Mouse (Mus musculus): ENCODE data around the gene Mlana. TPM values are rescaled to one million over a fixed set of nuclear protein-coding genes. Genes with fewer than 3 reads are reported as not detected.

Mlana gene
- polyA plus RNA-seq, 1 experiment = not detected

GRCm38 (mm10) chr19:29709461-29709860 is 11.8 kb downstream of the Mlana start:
- H3K4me3 ChIP-seq (ENCODE audit: insufficient read depth, low read depth, low read length) = no peak overlapping the region
- TF ChIP-seq CTCF (IDR thresholded peaks at IDR 0.05; ENCODE audit: insufficient read depth, low read depth, low read length) (no peak), POLR2A (IDR thresholded peaks at IDR 0.05; ENCODE audit: insufficient read depth, low read depth, low read length) (no peak)

GRCm38 (mm10) chr19:29713451-29713850 is 15.8 kb downstream of the Mlana start:
- Histone ChIP-seq H3K4me1 (ENCODE audit: control insufficient read depth, insufficient read depth, low read length) (no peaks in the 10 kb centered on the region), H3K27ac (ENCODE audit: insufficient read depth, low read depth, low read length) (no peak overlapping the region), H3K4me3 (ENCODE audit: insufficient read depth, low read depth, low read length) (no peak overlapping the region)
- WGBS = 73% methylated on average over 4 of the region's 4 CpGs
- TF ChIP-seq CTCF (IDR thresholded peaks at IDR 0.05; ENCODE audit: insufficient read depth, low read depth, low read length) (no peak), POLR2A (IDR thresholded peaks at IDR 0.05; ENCODE audit: insufficient read depth, low read depth, low read length) (no peak)

More at GRCm38 (mm10) chr19:29709461-29709860, 11.8 kb downstream of the Mlana start:
- H3K4me1 ChIP-seq (ENCODE audit: control insufficient read depth, insufficient read depth, low read length) = no peaks in the 10 kb centered on the region
- WGBS = 63% methylated on average over 3 of the region's 3 CpGs
- H3K27ac ChIP-seq (ENCODE audit: insufficient read depth, low read depth, low read length) = no peak overlapping the region

GRCm38 (mm10) chr19:29717854-29718253 is 20.2 kb downstream of the Mlana start:
- Histone ChIP-seq H3K27ac (ENCODE audit: insufficient read depth, low read depth, low read length) (no peak overlapping the region), H3K4me3 (ENCODE audit: insufficient read depth, low read depth, low read length) (no peak overlapping the region), H3K4me1 (ENCODE audit: control insufficient read depth, insufficient read depth, low read length) (no peaks in the 10 kb centered on the region)
- 81% methylated on average over 3 of the region's 3 CpGs for WGBS
- TF ChIP-seq CTCF (IDR thresholded peaks at IDR 0.05; ENCODE audit: insufficient read depth, low read depth, low read length) (no peak), POLR2A (IDR thresholded peaks at IDR 0.05; ENCODE audit: insufficient read depth, low read depth, low read length) (no peak)

- H3K4me3 ChIP-seq (ENCODE audit: insufficient read depth, low read depth, low read length) = no peak overlapping the region
- no peak overlapping the region for H3K27ac ChIP-seq (ENCODE audit: insufficient read depth, low read depth, low read length)
- 93% methylated on average over 3 of the region's 3 CpGs for WGBS
- no peaks in the 10 kb centered on the region for H3K4me1 ChIP-seq (ENCODE audit: control insufficient read depth, insufficient read depth, low read length)
- TF ChIP-seq POLR2A (IDR thresholded peaks at IDR 0.05; ENCODE audit: insufficient read depth, low read depth, low read length) = no peak
These were observed 20.9 kb downstream of the Mlana start for GRCm38 (mm10) chr19:29718476-29718875.

GRCm38 (mm10) chr19:29735421-29735820 is 37.8 kb downstream of the Mlana start:
- WGBS = 88% methylated on average over 3 of the region's 3 CpGs
- Histone ChIP-seq H3K27ac (ENCODE audit: insufficient read depth, low read depth, low read length) (no peak overlapping the region), H3K4me3 (ENCODE audit: insufficient read depth, low read depth, low read length) (no peak overlapping the region), H3K4me1 (ENCODE audit: control insufficient read depth, insufficient read depth, low read length) (no peaks in the 10 kb centered on the region)
- TF ChIP-seq CTCF (IDR thresholded peaks at IDR 0.05; ENCODE audit: insufficient read depth, low read depth, low read length) = no peak
- no peak for TF ChIP-seq POLR2A (IDR thresholded peaks at IDR 0.05; ENCODE audit: insufficient read depth, low read depth, low read length)

- 95% methylated on average over 2 of the region's 2 CpGs for WGBS
- Histone ChIP-seq H3K27ac (ENCODE audit: insufficient read depth, low read depth, low read length) (no peak overlapping the region), H3K4me1 (ENCODE audit: control insufficient read depth, insufficient read depth, low read length) (no peaks in the 10 kb centered on the region), H3K4me3 (ENCODE audit: insufficient read depth, low read depth, low read length) (no peak overlapping the region)
- no peak for TF ChIP-seq POLR2A (IDR thresholded peaks at IDR 0.05; ENCODE audit: insufficient read depth, low read depth, low read length)
- TF ChIP-seq CTCF (IDR thresholded peaks at IDR 0.05; ENCODE audit: insufficient read depth, low read depth, low read length) = no peak
These were observed 42.0 kb downstream of the Mlana start for GRCm38 (mm10) chr19:29739608-29740007.

GRCm38 (mm10) chr19:29740661-29741060 is 43.0 kb downstream of the Mlana start:
- H3K27ac ChIP-seq (ENCODE audit: insufficient read depth, low read depth, low read length) = no peak overlapping the region
- no peaks in the 10 kb centered on the region for H3K4me1 ChIP-seq (ENCODE audit: control insufficient read depth, insufficient read depth, low read length)
- no peak for TF ChIP-seq POLR2A (IDR thresholded peaks at IDR 0.05; ENCODE audit: insufficient read depth, low read depth, low read length)
- no peak for TF ChIP-seq CTCF (IDR thresholded peaks at IDR 0.05; ENCODE audit: insufficient read depth, low read depth, low read length)
- H3K4me3 ChIP-seq (ENCODE audit: insufficient read depth, low read depth, low read length) = no peak overlapping the region
- WGBS = 90% methylated on average over 1 of the region's 1 CpGs

GRCm38 (mm10) chr19:29743531-29743930 is 45.9 kb downstream of the Mlana start:
- Histone ChIP-seq H3K27ac (ENCODE audit: insufficient read depth, low read depth, low read length) (no peak overlapping the region), H3K4me3 (ENCODE audit: insufficient read depth, low read depth, low read length) (no peak overlapping the region), H3K4me1 (ENCODE audit: control insufficient read depth, insufficient read depth, low read length) (no peaks in the 10 kb centered on the region)
- TF ChIP-seq CTCF (IDR thresholded peaks at IDR 0.05; ENCODE audit: insufficient read depth, low read depth, low read length) (no peak), POLR2A (IDR thresholded peaks at IDR 0.05; ENCODE audit: insufficient read depth, low read depth, low read length) (no peak)
- WGBS = 85% methylated on average over 5 of the region's 5 CpGs

- no peak overlapping the region for H3K4me3 ChIP-seq (ENCODE audit: insufficient read depth, low read depth, low read length)
- H3K27ac ChIP-seq (ENCODE audit: insufficient read depth, low read depth, low read length) = no peak overlapping the region
- TF ChIP-seq CTCF (IDR thresholded peaks at IDR 0.05; ENCODE audit: insufficient read depth, low read depth, low read length) (no peak), POLR2A (IDR thresholded peaks at IDR 0.05; ENCODE audit: insufficient read depth, low read depth, low read length) (no peak)
- H3K4me1 ChIP-seq (ENCODE audit: control insufficient read depth, insufficient read depth, low read length) = no peaks in the 10 kb centered on the region
- 96% methylated on average over 3 of the region's 3 CpGs for WGBS
These were observed 53.4 kb downstream of the Mlana start for GRCm38 (mm10) chr19:29750994-29751393.

GRCm38 (mm10) chr19:29753939-29754338 is 56.3 kb downstream of the Mlana start:
- 84% methylated on average over 2 of the region's 2 CpGs for WGBS

More at GRCm38 (mm10) chr19:29753939-29754338, 56.3 kb downstream of the Mlana start:
- no peak for TF ChIP-seq POLR2A (IDR thresholded peaks at IDR 0.05; ENCODE audit: insufficient read depth, low read depth, low read length)
- Histone ChIP-seq H3K4me3 (ENCODE audit: insufficient read depth, low read depth, low read length) (no peak overlapping the region), H3K4me1 (ENCODE audit: control insufficient read depth, insufficient read depth, low read length) (no peaks in the 10 kb centered on the region), H3K27ac (ENCODE audit: insufficient read depth, low read depth, low read length) (no peak overlapping the region)

Other genes starting within 250 kb of the Mlana start
- gene Ric1, start 175.5 kb upstream of the Mlana start, polyA plus RNA-seq (2012; ENCODE audit: insufficient read depth, insufficient read length, low replicate concordance, missing spikeins) = not detected in 2 replicates
- not detected in 2 replicates for gene Ermp1, start 49.4 kb upstream of the Mlana start, polyA plus RNA-seq (2012; ENCODE audit: insufficient read depth, insufficient read length, low replicate concordance, missing spikeins)
- gene 9930021J03Rik, start 108.2 kb downstream of the Mlana start, polyA plus RNA-seq (2012; ENCODE audit: insufficient read depth, insufficient read length, low replicate concordance, missing spikeins) = not detected in 2 replicates
- gene Ranbp6, start 115.2 kb downstream of the Mlana start, polyA plus RNA-seq (2012; ENCODE audit: insufficient read depth, insufficient read length, low replicate concordance, missing spikeins) = not detected in 2 replicates
- not detected in 2 replicates for gene Il33, start 227.3 kb downstream of the Mlana start, polyA plus RNA-seq (2012; ENCODE audit: insufficient read depth, insufficient read length, low replicate concordance, missing spikeins)